Mouse (Mus musculus): ENCODE measurements around the gene Agmat. TPM values are rescaled to one million over a fixed set of nuclear protein-coding genes. Genes with fewer than 3 reads are reported as not detected.

Agmat gene
- polyA plus RNA-seq, 1 experiment from 2014 or later: 28.3 TPM

- H3K27ac ChIP-seq (ENCODE audit: low read length): no peak overlapping the region
- WGBS (ENCODE audit: insufficient replicate concordance): 83% methylated on average over 1 of the region's 1 CpGs
- peaks cover 11% of the 10 kb centered on the region for H3K36me3 ChIP-seq (ENCODE audit: control insufficient read depth, insufficient read depth)
These were observed 27.2 kb upstream of the Agmat start for GRCm38 (mm10) chr4:141719304-141719703.

GRCm38 (mm10) chr4:141720761-141721523 is 25.5 kb upstream of the Agmat start:
- H3K4me1 ChIP-seq (ENCODE audit: control insufficient read depth, low read depth, low read length): peaks cover 55% of the 10 kb centered on the region
- ATAC-seq (ENCODE audit: low read depth): no peak

More at GRCm38 (mm10) chr4:141719304-141719703, 27.2 kb upstream of the Agmat start:
- H3K9me3 ChIP-seq (replicated peaks; ENCODE audit: control insufficient read depth, low read length): no peaks in the 10 kb centered on the region
- no peak overlapping the region for H3K4me3 ChIP-seq (ENCODE audit: low read depth, low read length)
- no peak overlapping the region for H3K9ac ChIP-seq (ENCODE audit: low read depth, low read length)
- no peak overlapping the region for H3K4me2 ChIP-seq (ENCODE audit: low read depth, low read length)
- no peak for ATAC-seq (ENCODE audit: low read depth)
- no peaks in the 10 kb centered on the region for H3K27me3 ChIP-seq (ENCODE audit: control insufficient read depth, insufficient read depth, low read depth, low read length)
- peaks cover 50% of the 10 kb centered on the region for H3K4me1 ChIP-seq (ENCODE audit: control insufficient read depth, low read depth, low read length)

GRCm38 (mm10) chr4:141721961-141722360 is 24.5 kb upstream of the Agmat start:
- ATAC-seq (ENCODE audit: low read depth): no peak
- H3K27ac ChIP-seq (ENCODE audit: low read length): peak overlapping the region; percentile 97

More at GRCm38 (mm10) chr4:141720761-141721523, 25.5 kb upstream of the Agmat start:
- H3K36me3 ChIP-seq (ENCODE audit: control insufficient read depth, insufficient read depth): peaks cover 11% of the 10 kb centered on the region
- H3K27me3 ChIP-seq (ENCODE audit: control insufficient read depth, insufficient read depth, low read depth, low read length): no peaks in the 10 kb centered on the region
- H3K9me3 ChIP-seq (replicated peaks; ENCODE audit: control insufficient read depth, low read length): no peaks in the 10 kb centered on the region
- peak overlapping the region; percentile 85 for H3K4me2 ChIP-seq (ENCODE audit: low read depth, low read length)
- peak overlapping the region; percentile 13; the same call in 1 of the 2 replicates for H3K9ac ChIP-seq (ENCODE audit: low read depth, low read length)
- WGBS (ENCODE audit: insufficient replicate concordance): 60% methylated on average over 6 of the region's 6 CpGs
- H3K27ac ChIP-seq (ENCODE audit: low read length): no peak overlapping the region
- peak overlapping the region; percentile 96 for H3K4me3 ChIP-seq (ENCODE audit: low read depth, low read length)

GRCm38 (mm10) chr4:141722731-141723672 is 23.5 kb upstream of the Agmat start, which contains the start of gene Ddi2:
Gene Ddi2, minus strand, starts transcription at chr4:141723419.
- ATAC-seq (ENCODE audit: low read depth): peak; percentile 87
- Histone ChIP-seq H3K9ac (ENCODE audit: low read depth, low read length) (peak within 1 kb of the TSS; percentile 97), H3K27me3 (ENCODE audit: control insufficient read depth, insufficient read depth, low read depth, low read length) (no peaks in the 10 kb centered on the region), H3K4me2 (ENCODE audit: low read depth, low read length) (peak within 1 kb of the TSS; percentile 85), H3K4me3 (ENCODE audit: low read depth, low read length) (peak within 1 kb of the TSS; percentile 96), H3K36me3 (ENCODE audit: control insufficient read depth, insufficient read depth) (peaks cover 11% of the 10 kb centered on the region), H3K9me3 (replicated peaks; ENCODE audit: control insufficient read depth, low read length) (no peaks in the 10 kb centered on the region), H3K27ac (ENCODE audit: low read length) (peak within 1 kb of the TSS; percentile 97), H3K4me1 (ENCODE audit: control insufficient read depth, low read depth, low read length) (peaks cover 50% of the 10 kb centered on the region)
- WGBS (ENCODE audit: insufficient replicate concordance): under 1% methylated on average over 89 of the region's 105 CpGs

More at GRCm38 (mm10) chr4:141721961-141722360, 24.5 kb upstream of the Agmat start:
- Histone ChIP-seq H3K27me3 (ENCODE audit: control insufficient read depth, insufficient read depth, low read depth, low read length) (no peaks in the 10 kb centered on the region), H3K9ac (ENCODE audit: low read depth, low read length) (peak overlapping the region; percentile 97), H3K36me3 (ENCODE audit: control insufficient read depth, insufficient read depth) (peaks cover 11% of the 10 kb centered on the region), H3K4me1 (ENCODE audit: control insufficient read depth, low read depth, low read length) (peaks cover 56% of the 10 kb centered on the region), H3K9me3 (replicated peaks; ENCODE audit: control insufficient read depth, low read length) (no peaks in the 10 kb centered on the region), H3K4me3 (ENCODE audit: low read depth, low read length) (peak overlapping the region; percentile 96), H3K4me2 (ENCODE audit: low read depth, low read length) (peak overlapping the region; percentile 85)
- WGBS (ENCODE audit: insufficient replicate concordance): 36% methylated on average over 6 of the region's 6 CpGs

GRCm38 (mm10) chr4:141723673-141724068 is 22.8 kb upstream of the Agmat start:
- H3K9me3 ChIP-seq (replicated peaks; ENCODE audit: control insufficient read depth, low read length): no peaks in the 10 kb centered on the region
- H3K9ac ChIP-seq (ENCODE audit: low read depth, low read length): peak overlapping the region; percentile 62
- H3K4me2 ChIP-seq (ENCODE audit: low read depth, low read length): peak overlapping the region; percentile 85
- peak overlapping the region; percentile 65 for H3K27ac ChIP-seq (ENCODE audit: low read length)
- H3K4me1 ChIP-seq (ENCODE audit: control insufficient read depth, low read depth, low read length): peaks cover 47% of the 10 kb centered on the region
- peak overlapping the region; percentile 96 for H3K4me3 ChIP-seq (ENCODE audit: low read depth, low read length)
- H3K36me3 ChIP-seq (ENCODE audit: control insufficient read depth, insufficient read depth): peaks cover 11% of the 10 kb centered on the region
- peak; percentile 19; the same call in 1 of the 2 replicates for ATAC-seq (ENCODE audit: low read depth)
- H3K27me3 ChIP-seq (ENCODE audit: control insufficient read depth, insufficient read depth, low read depth, low read length): no peaks in the 10 kb centered on the region
- 11% methylated on average over 13 of the region's 13 CpGs for WGBS (ENCODE audit: insufficient replicate concordance)

GRCm38 (mm10) chr4:141724594-141724993 is 21.9 kb upstream of the Agmat start:
- 31% methylated on average over 11 of the region's 11 CpGs for WGBS (ENCODE audit: insufficient replicate concordance)
- Histone ChIP-seq H3K27me3 (ENCODE audit: control insufficient read depth, insufficient read depth, low read depth, low read length) (no peaks in the 10 kb centered on the region), H3K9ac (ENCODE audit: low read depth, low read length) (no peak overlapping the region), H3K36me3 (ENCODE audit: control insufficient read depth, insufficient read depth) (peaks cover 10% of the 10 kb centered on the region), H3K27ac (ENCODE audit: low read length) (peak overlapping the region; percentile 35; the same call in 1 of the 2 replicates), H3K4me3 (ENCODE audit: low read depth, low read length) (no peak overlapping the region), H3K4me1 (ENCODE audit: control insufficient read depth, low read depth, low read length) (peaks cover 43% of the 10 kb centered on the region), H3K9me3 (replicated peaks; ENCODE audit: control insufficient read depth, low read length) (no peaks in the 10 kb centered on the region), H3K4me2 (ENCODE audit: low read depth, low read length) (peak overlapping the region; percentile 33; the same call in 1 of the 2 replicates)
- ATAC-seq (ENCODE audit: low read depth): no peak

GRCm38 (mm10) chr4:141725277-141725676 is 21.2 kb upstream of the Agmat start:
- no peaks in the 10 kb centered on the region for H3K27me3 ChIP-seq (ENCODE audit: control insufficient read depth, insufficient read depth, low read depth, low read length)
- H3K27ac ChIP-seq (ENCODE audit: low read length): peak overlapping the region; percentile 39; the same call in 1 of the 2 replicates
- 68% methylated on average over 5 of the region's 5 CpGs for WGBS (ENCODE audit: insufficient replicate concordance)
- no peak overlapping the region for H3K4me2 ChIP-seq (ENCODE audit: low read depth, low read length)
- no peak for ATAC-seq (ENCODE audit: low read depth)
- no peak overlapping the region for H3K9ac ChIP-seq (ENCODE audit: low read depth, low read length)
- no peaks in the 10 kb centered on the region for H3K9me3 ChIP-seq (replicated peaks; ENCODE audit: control insufficient read depth, low read length)
- H3K36me3 ChIP-seq (ENCODE audit: control insufficient read depth, insufficient read depth): peaks cover 3% of the 10 kb centered on the region
- no peak overlapping the region for H3K4me3 ChIP-seq (ENCODE audit: low read depth, low read length)
- H3K4me1 ChIP-seq (ENCODE audit: control insufficient read depth, low read depth, low read length): peaks cover 38% of the 10 kb centered on the region

GRCm38 (mm10) chr4:141725738-141726137 is 20.7 kb upstream of the Agmat start:
- H3K27ac ChIP-seq (ENCODE audit: low read length): peak overlapping the region; percentile 39
- no peak overlapping the region for H3K4me3 ChIP-seq (ENCODE audit: low read depth, low read length)
- no peak overlapping the region for H3K9ac ChIP-seq (ENCODE audit: low read depth, low read length)
- no peaks in the 10 kb centered on the region for H3K27me3 ChIP-seq (ENCODE audit: control insufficient read depth, insufficient read depth, low read depth, low read length)
- WGBS (ENCODE audit: insufficient replicate concordance): 43% methylated on average over 3 of the region's 3 CpGs
- peaks cover 35% of the 10 kb centered on the region for H3K4me1 ChIP-seq (ENCODE audit: control insufficient read depth, low read depth, low read length)
- ATAC-seq (ENCODE audit: low read depth): no peak
- no peaks in the 10 kb centered on the region; the same call in 1 of the 2 replicates for H3K36me3 ChIP-seq (ENCODE audit: control insufficient read depth, insufficient read depth)
- H3K4me2 ChIP-seq (ENCODE audit: low read depth, low read length): no peak overlapping the region
- H3K9me3 ChIP-seq (replicated peaks; ENCODE audit: control insufficient read depth, low read length): no peaks in the 10 kb centered on the region
